Comparison of ENCODE assay signal across 25 mouse cellular contexts in the genomic region with DNA sequence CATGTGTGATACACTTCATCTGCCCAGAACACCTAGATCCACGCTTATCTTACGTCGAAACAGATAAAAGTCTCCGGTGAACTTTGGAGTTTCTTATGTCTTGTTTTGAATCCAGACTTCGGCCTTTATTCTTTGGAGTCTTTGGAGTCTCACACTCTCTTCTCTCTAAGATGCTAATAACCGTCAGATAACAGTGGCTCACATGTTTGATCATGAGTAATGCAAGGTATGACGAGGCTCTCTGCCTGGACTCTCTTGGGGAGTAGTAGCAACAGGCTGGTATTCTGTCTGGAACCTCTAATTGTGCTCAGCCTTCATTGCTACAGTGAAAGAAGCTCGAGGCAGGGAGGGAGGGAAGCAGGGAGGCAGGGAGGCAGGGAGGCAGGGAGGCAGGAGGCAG. TPM values are rescaled to one million over a fixed set of nuclear protein-coding genes. Genes with fewer than 3 reads are reported as not detected.
"Had no signal": no experiment of that assay in that cellular context is flagged by ENCODE, and none has a peak within 500 bp of the region (broad histone marks: within the 10 kb centered on the region; RNA-seq: fewer than 3 reads in every experiment).

No protein-coding gene starts in this region.

- ATAC-seq: liver, postnatal 0 days; lung, postnatal 0 days; midbrain, embryonic 16.5 days had no signal

- H3K9me3 ChIP-seq: lung, embryonic 15.5 days; midbrain, embryonic 10.5 days; midbrain, embryonic 12.5 days; neural tube, embryonic 13.5 days; neural tube, embryonic 15.5 days; stomach, embryonic 15.5 days had no signal

- H3K36me3 ChIP-seq: lung, embryonic 15.5 days; midbrain, embryonic 10.5 days; midbrain, embryonic 12.5 days; neural tube, embryonic 13.5 days; neural tube, embryonic 15.5 days; stomach, embryonic 15.5 days had no signal

- DNase-seq: liver, postnatal 0 days; lung, adult 2 months; lung, postnatal 14 days; lung, postnatal 36 days; midbrain, embryonic 14.5 days; retina, postnatal 1 day; right cerebral cortex, adult 18-20 months; right cerebral cortex, postnatal 25 days; right cerebral cortex, postnatal 4 days; thymus, adult 2 months; thymus, postnatal 36 days had no signal

- H3K27me3 ChIP-seq: lung, embryonic 15.5 days; midbrain, embryonic 12.5 days; neural tube, embryonic 13.5 days; neural tube, embryonic 15.5 days; stomach, embryonic 15.5 days had no signal

- H3K4me2 ChIP-seq: lung, embryonic 15.5 days; midbrain, embryonic 12.5 days; neural tube, embryonic 13.5 days; neural tube, embryonic 15.5 days; stomach, embryonic 15.5 days had no signal

- H3K4me3 ChIP-seq: lung, embryonic 15.5 days; midbrain, embryonic 10.5 days; midbrain, embryonic 12.5 days; myocyte; neural tube, embryonic 13.5 days; neural tube, embryonic 15.5 days; stomach, embryonic 15.5 days had no signal

- H3K27ac ChIP-seq: lung, embryonic 15.5 days; macrophage; midbrain, embryonic 10.5 days; midbrain, embryonic 12.5 days; neural tube, embryonic 13.5 days; neural tube, embryonic 15.5 days; stomach, embryonic 15.5 days; stomach, postnatal 0 days had no signal

- H3K9ac ChIP-seq: liver, postnatal 0 days; lung, embryonic 15.5 days; midbrain, embryonic 12.5 days; neural tube, embryonic 13.5 days; neural tube, embryonic 15.5 days; stomach, embryonic 15.5 days had no signal

- H3K4me1 ChIP-seq: lung, embryonic 15.5 days; midbrain, embryonic 10.5 days; midbrain, embryonic 12.5 days; neural tube, embryonic 13.5 days; neural tube, embryonic 15.5 days; stomach, embryonic 15.5 days had no signal

RNA-seq across cellular contexts. Expression of gene Guca2b, which starts 1.3 kb away (rescaled TPM):
- total RNA-seq: megakaryocyte, adult 5-6 weeks; megakaryocyte-erythroid progenitor cell, adult 5-6 weeks had no signal
- polyA plus RNA-seq: liver, postnatal 0 days; lung, adult 2 months; lung, embryonic 15.5 days; lung, postnatal 0 days; macrophage; midbrain, embryonic 10.5 days; midbrain, embryonic 12.5 days; midbrain, embryonic 14.5 days; midbrain, embryonic 16.5 days; myocyte; neural tube, embryonic 11.5 days; neural tube, embryonic 13.5 days; neural tube, embryonic 15.5 days had no signal

RNA-seq across cellular contexts. Expression of gene Guca2a, which starts 22.5 kb away (rescaled TPM):
- total RNA-seq: megakaryocyte, adult 5-6 weeks; megakaryocyte-erythroid progenitor cell, adult 5-6 weeks had no signal
- polyA plus RNA-seq: liver, postnatal 0 days; lung, adult 2 months; lung, embryonic 15.5 days; macrophage; midbrain, embryonic 10.5 days; midbrain, embryonic 12.5 days; midbrain, embryonic 14.5 days; midbrain, embryonic 16.5 days; myocyte; neural tube, embryonic 11.5 days; neural tube, embryonic 13.5 days; neural tube, embryonic 15.5 days had no signal
